Mouse (Mus musculus): ENCODE data around the gene Pnpla2. TPM values are rescaled to one million over a fixed set of nuclear protein-coding genes. Genes with fewer than 3 reads are reported as not detected.
A peak's percentile ranks its signal among the peaks of the same experiment; 100 is the strongest.

Gene Pnpla2
- polyA plus RNA-seq, 1 experiment from 2014 or later: 45.7 TPM

GRCm38 (mm10) chr7:141432741-141433516, 22.1 kb upstream of the Pnpla2 start:
- Histone ChIP-seq H3K4me2 (no peak overlapping the region), H3K9me3 (no peaks in the 10 kb centered on the region), H3K27ac (replicated peaks) (no peak overlapping the region), H3K9ac (no peak overlapping the region), H3K27me3 (replicated peaks) (0 out of 2 replicates have a peak, but pooled peaks cover 2% of the 10 kb centered on the region), H3K4me1 (peaks cover 65% of the 10 kb centered on the region), H3K4me3 (no peak overlapping the region), H3K36me3 (peaks cover 39% of the 10 kb centered on the region)
- ATAC-seq (ENCODE audit: extremely low read depth, insufficient number of reproducible peaks, low FRiP score, low TSS enrichment): no peak
- 83% methylated on average over 6 of the region's 6 CpGs for WGBS

- H3K4me3 ChIP-seq: peak overlapping the region; percentile 62
- no peaks in the 10 kb centered on the region for H3K9me3 ChIP-seq
- no peak for ATAC-seq (ENCODE audit: extremely low read depth, insufficient number of reproducible peaks, low FRiP score, low TSS enrichment)
- WGBS: 69% methylated on average over 15 of the region's 15 CpGs
- H3K27ac ChIP-seq (replicated peaks): peak overlapping the region; percentile 69; the same call in 1 of the 2 replicates
- peak overlapping the region; percentile 86 for H3K9ac ChIP-seq
- peak overlapping the region; percentile 96 for H3K4me2 ChIP-seq
- peaks cover 56% of the 10 kb centered on the region for H3K4me1 ChIP-seq
- H3K36me3 ChIP-seq: peaks cover 48% of the 10 kb centered on the region
- H3K27me3 ChIP-seq (replicated peaks): no peaks in the 10 kb centered on the region
Measured at GRCm38 (mm10) chr7:141433517-141434400, 21.2 kb upstream of the Pnpla2 start.

GRCm38 (mm10) chr7:141434464-141434863, 20.5 kb upstream of the Pnpla2 start:
- Histone ChIP-seq H3K9ac (peak overlapping the region; percentile 86), H3K4me2 (peak overlapping the region; percentile 96), H3K27me3 (replicated peaks) (no peaks in the 10 kb centered on the region), H3K9me3 (no peaks in the 10 kb centered on the region), H3K36me3 (peaks cover 55% of the 10 kb centered on the region), H3K4me1 (peaks cover 49% of the 10 kb centered on the region), H3K4me3 (peak overlapping the region; percentile 62), H3K27ac (replicated peaks) (peak overlapping the region; percentile 69)
- no peak for ATAC-seq (ENCODE audit: extremely low read depth, insufficient number of reproducible peaks, low FRiP score, low TSS enrichment)
- 15% methylated on average over 8 of the region's 8 CpGs for WGBS

- peak overlapping the region; percentile 86 for H3K9ac ChIP-seq
- H3K36me3 ChIP-seq: peaks cover 61% of the 10 kb centered on the region
- WGBS: 2% methylated on average over 17 of the region's 17 CpGs
- ATAC-seq (ENCODE audit: extremely low read depth, insufficient number of reproducible peaks, low FRiP score, low TSS enrichment): no peak
- H3K27me3 ChIP-seq (replicated peaks): no peaks in the 10 kb centered on the region
- peak overlapping the region; percentile 69 for H3K27ac ChIP-seq (replicated peaks)
- H3K4me3 ChIP-seq: peak overlapping the region; percentile 62
- H3K9me3 ChIP-seq: no peaks in the 10 kb centered on the region
- H3K4me1 ChIP-seq: peaks cover 42% of the 10 kb centered on the region
- peak overlapping the region; percentile 96 for H3K4me2 ChIP-seq
Measured at GRCm38 (mm10) chr7:141435129-141435855, 19.7 kb upstream of the Pnpla2 start.

- Histone ChIP-seq H3K4me2 (peak overlapping the region; percentile 96), H3K36me3 (peaks cover 59% of the 10 kb centered on the region), H3K27me3 (replicated peaks) (no peaks in the 10 kb centered on the region), H3K27ac (replicated peaks) (no peak overlapping the region), H3K4me3 (peak overlapping the region; percentile 77), H3K9ac (peak overlapping the region; percentile 86; the same call in 1 of the 2 replicates), H3K9me3 (no peaks in the 10 kb centered on the region), H3K4me1 (peaks cover 45% of the 10 kb centered on the region)
- 82% methylated on average over 9 of the region's 9 CpGs for WGBS
- no peak for ATAC-seq (ENCODE audit: extremely low read depth, insufficient number of reproducible peaks, low FRiP score, low TSS enrichment)
Measured at GRCm38 (mm10) chr7:141435856-141436522, 19.0 kb upstream of the Pnpla2 start.

- ATAC-seq (ENCODE audit: extremely low read depth, insufficient number of reproducible peaks, low FRiP score, low TSS enrichment): no peak
- peak overlapping the region; percentile 77 for H3K4me3 ChIP-seq
- peak overlapping the region; percentile 90 for H3K9ac ChIP-seq
- H3K4me1 ChIP-seq: peaks cover 50% of the 10 kb centered on the region
- peaks cover 59% of the 10 kb centered on the region for H3K36me3 ChIP-seq
- H3K4me2 ChIP-seq: peak overlapping the region; percentile 96
- H3K27me3 ChIP-seq (replicated peaks): no peaks in the 10 kb centered on the region
- 64% methylated on average over 2 of the region's 2 CpGs for WGBS
- H3K9me3 ChIP-seq: no peaks in the 10 kb centered on the region
- H3K27ac ChIP-seq (replicated peaks): no peak overlapping the region
Measured at GRCm38 (mm10) chr7:141436523-141436892, 18.5 kb upstream of the Pnpla2 start.

GRCm38 (mm10) chr7:141437178-141438120, 17.5 kb upstream of the Pnpla2 start, which contains the start of gene Slc25a22:
Gene Slc25a22 (minus strand): TSS chr7:141437892.
- H3K4me2 ChIP-seq: peak within 1 kb of the TSS; percentile 96
- H3K9ac ChIP-seq: peak within 1 kb of the TSS; percentile 90
- WGBS: 6% methylated on average over 53 of the region's 53 CpGs
- no peaks in the 10 kb centered on the region for H3K9me3 ChIP-seq
- H3K27ac ChIP-seq (replicated peaks): peak within 1 kb of the TSS; percentile 62
- peak; percentile 58; the same call in 1 of the 2 replicates for ATAC-seq (ENCODE audit: extremely low read depth, insufficient number of reproducible peaks, low FRiP score, low TSS enrichment)
- H3K27me3 ChIP-seq (replicated peaks): no peaks in the 10 kb centered on the region
- H3K4me3 ChIP-seq: peak within 1 kb of the TSS; percentile 77
- peaks cover 56% of the 10 kb centered on the region for H3K4me1 ChIP-seq
- peaks cover 57% of the 10 kb centered on the region for H3K36me3 ChIP-seq

GRCm38 (mm10) chr7:141438201-141438968, 16.6 kb upstream of the Pnpla2 start:
- H3K4me3 ChIP-seq: no peak overlapping the region
- no peak for ATAC-seq (ENCODE audit: extremely low read depth, insufficient number of reproducible peaks, low FRiP score, low TSS enrichment)
- WGBS: 89% methylated on average over 12 of the region's 12 CpGs
- no peak overlapping the region for H3K27ac ChIP-seq (replicated peaks)
- no peaks in the 10 kb centered on the region for H3K9me3 ChIP-seq
- H3K4me2 ChIP-seq: no peak overlapping the region
- H3K27me3 ChIP-seq (replicated peaks): no peaks in the 10 kb centered on the region
- H3K9ac ChIP-seq: no peak overlapping the region
- peaks cover 66% of the 10 kb centered on the region for H3K4me1 ChIP-seq
- H3K36me3 ChIP-seq: peaks cover 48% of the 10 kb centered on the region

GRCm38 (mm10) chr7:141439140-141439679, 15.8 kb upstream of the Pnpla2 start:
- H3K9me3 ChIP-seq: no peaks in the 10 kb centered on the region
- 93% methylated on average over 10 of the region's 10 CpGs for WGBS

More at GRCm38 (mm10) chr7:141439140-141439679, 15.8 kb upstream of the Pnpla2 start:
- H3K27ac ChIP-seq (replicated peaks): no peak overlapping the region
- H3K9ac ChIP-seq: no peak overlapping the region
- H3K4me2 ChIP-seq: no peak overlapping the region
- H3K36me3 ChIP-seq: peaks cover 43% of the 10 kb centered on the region
- no peaks in the 10 kb centered on the region for H3K27me3 ChIP-seq (replicated peaks)
- peaks cover 65% of the 10 kb centered on the region for H3K4me1 ChIP-seq
- no peak overlapping the region for H3K4me3 ChIP-seq
- ATAC-seq (ENCODE audit: extremely low read depth, insufficient number of reproducible peaks, low FRiP score, low TSS enrichment): no peak
